ENCODE assay signal across 8 mouse cellular contexts in the genomic region with DNA sequence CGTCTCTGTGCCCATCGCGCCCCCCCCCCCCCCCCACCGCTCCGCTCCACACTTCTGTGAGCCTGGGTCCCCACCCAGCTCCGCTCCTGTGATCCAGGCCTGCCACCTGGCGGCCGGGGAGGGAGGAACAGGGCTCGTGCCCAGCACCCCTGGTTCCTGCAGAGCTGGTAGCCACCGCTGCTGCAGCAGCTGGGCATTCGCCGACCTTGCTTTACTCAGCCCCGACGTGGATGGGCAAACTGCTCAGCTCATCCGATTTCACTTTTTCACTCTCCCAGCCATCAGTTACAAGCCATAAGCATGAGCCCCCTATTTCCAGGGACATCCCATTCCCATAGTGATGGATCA. TPM values are rescaled to one million over a fixed set of nuclear protein-coding genes. Genes with fewer than 3 reads are reported as not detected.
DNase-seq lines count a peak whose midpoint lies in the region; ATAC-seq lines count a peak whose summit lies in the region.

No protein-coding gene starts in this region.

- H3K36me3 ChIP-seq in hindbrain, embryonic 11.5 days (ENCODE audit: control insufficient read depth, insufficient read depth, low read length), result 0 out of 2 replicates have a peak, but pooled peaks cover 2% of the 10 kb centered on the region

- ATAC-seq in frontal cortex, adult (ENCODE audit: low TSS enrichment), result peak; percentile 72
- ATAC-seq in hindbrain, embryonic 11.5 days (ENCODE audit: low FRiP score), result peak; percentile 60

- peaks cover 7% of the 10 kb centered on the region; the same call in 1 of the 2 replicates for H3K27me3 ChIP-seq in hindbrain, embryonic 11.5 days (ENCODE audit: control insufficient read depth, insufficient read depth, low read length)

- WGBS in hindbrain, embryonic 11.5 days, result 0% methylated on average over 9 of the region's 15 CpGs

- peak overlapping the region; percentile 62 for H3K27ac ChIP-seq in hindbrain, embryonic 11.5 days (ENCODE audit: low read depth, low read length)

- H3K4me2 ChIP-seq in hindbrain, embryonic 11.5 days (replicated peaks; ENCODE audit: low read depth, low read length), result peak overlapping the region; percentile 99

- peak overlapping the region; percentile 56; the same call in 1 of the 2 replicates for H3K9ac ChIP-seq in hindbrain, embryonic 11.5 days (ENCODE audit: low read depth, low read length)

- peaks cover 14% of the 10 kb centered on the region; the same call in 1 of the 2 replicates for H3K4me1 ChIP-seq in hindbrain, embryonic 11.5 days (replicated peaks; ENCODE audit: control insufficient read depth, insufficient read depth, low read length)

- no peaks in the 10 kb centered on the region for H3K9me3 ChIP-seq in hindbrain, embryonic 11.5 days (ENCODE audit: control insufficient read depth, low read length)

- peak; percentile 84 for DNase-seq in MN1 (ENCODE audit: low spot score)
- DNase-seq in c-Kit-positive CD71-positive TER-119-positive erythroid progenitor cells, embryonic 14.5 days (ENCODE audit: low spot score), result peak; percentile 80
- DNase-seq in hindbrain, embryonic 11.5 days (ENCODE audit: low spot score), result peak; percentile 87
- DNase-seq in layer of hippocampus, postnatal 14 days (ENCODE audit: low spot score in 2 of 2), result peak; percentile 73 to 76
- DNase-seq in lung, postnatal 14 days, result peak; percentile 91
- DNase-seq in ovary, postnatal 36 days (ENCODE audit: low spot score), result peak; percentile 89
- peak; percentile 91 for DNase-seq in thymus, postnatal 36 days

- H3K4me3 ChIP-seq in hindbrain, embryonic 11.5 days (ENCODE audit: low read depth, low read length), result peak overlapping the region; percentile 72

RNA-seq across cellular contexts. Expression of a gene that starts 1.2 kb away (rescaled TPM):
- polyA plus RNA-seq in hindbrain, embryonic 11.5 days (2014; fragmentation: Nextera tagmentation; extraction: Ambion mirVana), result 6.2 and 7.2 TPM in 2 replicates
- total RNA-seq in layer of hippocampus, postnatal 14 days (2021), result 1 to 10 TPM; 2.1 to 2.7 TPM

RNA-seq across cellular contexts. Expression of a gene that starts 9.5 kb away (rescaled TPM):
- 10.3 and 12.2 TPM in 2 replicates for polyA plus RNA-seq in hindbrain, embryonic 11.5 days (2014; fragmentation: Nextera tagmentation; extraction: Ambion mirVana)
- total RNA-seq in layer of hippocampus, postnatal 14 days (2021), result 10 to 100 TPM; 33.0 to 42.3 TPM

RNA-seq across cellular contexts. Expression of a gene that starts 17.1 kb away (rescaled TPM):
- 18.3 and 20.2 TPM in 2 replicates for polyA plus RNA-seq in hindbrain, embryonic 11.5 days (2014; fragmentation: Nextera tagmentation; extraction: Ambion mirVana)
- 100 to 1,000 TPM; 141 to 147 TPM for total RNA-seq in layer of hippocampus, postnatal 14 days (2021)

RNA-seq across cellular contexts. Expression of a gene that starts 25.0 kb away (rescaled TPM):
- polyA plus RNA-seq in hindbrain, embryonic 11.5 days (2014; fragmentation: Nextera tagmentation; extraction: Ambion mirVana), result 1.0 and 1.4 TPM in 2 replicates
- under 1 TPM; 0.72 to 0.78 TPM for total RNA-seq in layer of hippocampus, postnatal 14 days (2021)

RNA-seq across cellular contexts. Expression of a gene that starts 26.5 kb away (rescaled TPM):
- polyA plus RNA-seq in hindbrain, embryonic 11.5 days (2014; fragmentation: Nextera tagmentation; extraction: Ambion mirVana), result 8.7 and 8.8 TPM in 2 replicates
- 10 to 100 TPM; 11.0 to 14.0 TPM for total RNA-seq in layer of hippocampus, postnatal 14 days (2021)

Comparison
In these comparisons a context has a peak if more than half of its experiments do, and no peak if none do; other contexts are left out.
1. Peak in every context shown above with its lines: DNase-seq, ATAC-seq, H3K4me3 ChIP-seq and H3K27ac ChIP-seq.